Mouse (Mus musculus): ENCODE measurements around the gene Bicc1. TPM values are rescaled to one million over a fixed set of nuclear protein-coding genes. Genes with fewer than 3 reads are reported as not detected.

The Bicc1 gene
- total RNA-seq, 2 experiments from 2014 or later: 4.4 to 5.2 TPM

- Histone ChIP-seq H3K4me3 (no peak overlapping the region), H3K27ac (no peak overlapping the region; the same call in 1 of the 2 replicates)
- no peak for DNase-seq (ENCODE audit: low spot score in 2 of 2)
- TF ChIP-seq CTCF (conservative IDR thresholded peaks at IDR 0.05): no peak
Observed at GRCm38 (mm10) chr10:70874994-70875538, 284.4 kb downstream of the Bicc1 start.

Other genes starting within 250 kb of the Bicc1 start
- 10 to 100 TPM; 44.9 to 47.2 TPM for gene Tfam, start 78.6 kb upstream of the Bicc1 start, total RNA-seq (2021)
- gene Ube2d1, start 125.6 kb upstream of the Bicc1 start, total RNA-seq (2021): 10 to 100 TPM; 52.8 to 54.0 TPM
- 100 to 1,000 TPM; 121 to 136 TPM for gene Cisd1, start 185.3 kb upstream of the Bicc1 start, total RNA-seq (2021)
- 10 to 100 TPM; 39.0 to 40.5 TPM for gene Ipmk, start 188.1 kb upstream of the Bicc1 start, total RNA-seq (2021)